Mouse (Mus musculus): ENCODE data around the gene Arrdc5. TPM values are rescaled to one million over a fixed set of nuclear protein-coding genes. Genes with fewer than 3 reads are reported as not detected.

Gene Arrdc5
- not detected in 2 replicates for polyA plus RNA-seq (2012)

GRCm38 (mm10) chr17:56300186-56300585 is at the start of gene Arrdc5:
TSS of gene Arrdc5 (minus strand) at chr17:56300286.
- no peak for TF ChIP-seq GATA1 (IDR thresholded peaks at IDR 0.05; ENCODE audit: low read length)

GRCm38 (mm10) chr17:56348586-56348985 is 48.5 kb upstream of the Arrdc5 start:
- no peak for TF ChIP-seq GATA1 (IDR thresholded peaks at IDR 0.05; ENCODE audit: low read length)

- TF ChIP-seq GATA1 (IDR thresholded peaks at IDR 0.05; ENCODE audit: low read length) = no peak
These were observed 48.0 kb upstream of the Arrdc5 start for GRCm38 (mm10) chr17:56348128-56348527.

GRCm38 (mm10) chr17:56345364-56345763 is 45.3 kb upstream of the Arrdc5 start:
- TF ChIP-seq GATA1 (IDR thresholded peaks at IDR 0.05; ENCODE audit: low read length) = no peak

- TF ChIP-seq GATA1 (IDR thresholded peaks at IDR 0.05; ENCODE audit: low read length) = no peak
These were observed 43.4 kb upstream of the Arrdc5 start for GRCm38 (mm10) chr17:56343466-56343865.

GRCm38 (mm10) chr17:56340717-56341116 is 40.6 kb upstream of the Arrdc5 start:
- no peak for TF ChIP-seq GATA1 (IDR thresholded peaks at IDR 0.05; ENCODE audit: low read length)

- TF ChIP-seq GATA1 (IDR thresholded peaks at IDR 0.05; ENCODE audit: low read length) = no peak
These were observed 38.8 kb upstream of the Arrdc5 start for GRCm38 (mm10) chr17:56338909-56339308.

GRCm38 (mm10) chr17:56337791-56338190 is 37.7 kb upstream of the Arrdc5 start:
- no peak for TF ChIP-seq GATA1 (IDR thresholded peaks at IDR 0.05; ENCODE audit: low read length)

GRCm38 (mm10) chr17:56337190-56337589 is 37.1 kb upstream of the Arrdc5 start:
- no peak for TF ChIP-seq GATA1 (IDR thresholded peaks at IDR 0.05; ENCODE audit: low read length)

GRCm38 (mm10) chr17:56332987-56333386 is 32.9 kb upstream of the Arrdc5 start:
- no peak for TF ChIP-seq GATA1 (IDR thresholded peaks at IDR 0.05; ENCODE audit: low read length)

- TF ChIP-seq GATA1 (IDR thresholded peaks at IDR 0.05; ENCODE audit: low read length) = no peak
These were observed 31.2 kb upstream of the Arrdc5 start for GRCm38 (mm10) chr17:56331256-56331655.

GRCm38 (mm10) chr17:56330345-56330744 is 30.3 kb upstream of the Arrdc5 start:
- TF ChIP-seq GATA1 (IDR thresholded peaks at IDR 0.05; ENCODE audit: low read length) = no peak

GRCm38 (mm10) chr17:56329267-56329666 is 29.2 kb upstream of the Arrdc5 start:
- no peak for TF ChIP-seq GATA1 (IDR thresholded peaks at IDR 0.05; ENCODE audit: low read length)

- no peak for TF ChIP-seq GATA1 (IDR thresholded peaks at IDR 0.05; ENCODE audit: low read length)
These were observed 26.4 kb upstream of the Arrdc5 start for GRCm38 (mm10) chr17:56326153-56327147.

GRCm38 (mm10) chr17:56325450-56326152 is 25.5 kb upstream of the Arrdc5 start, which contains the start of gene Kdm4b:
TSS of gene Kdm4b (plus strand) at chr17:56326062.
- TF ChIP-seq GATA1 (IDR thresholded peaks at IDR 0.05; ENCODE audit: low read length) = no peak

- TF ChIP-seq GATA1 (IDR thresholded peaks at IDR 0.05; ENCODE audit: low read length) = no peak
These were observed 24.3 kb upstream of the Arrdc5 start for GRCm38 (mm10) chr17:56324419-56324818.

Data from G1E-ER4 (cell line).